Mouse (Mus musculus) mouse trophoblast stem cell (cell line): ENCODE measurements around the gene Prickle4.

ENCODE experiments used
- in situ Hi-C, 2 experiments: fragments of 300-500 bp; cut with MseI, MboI; formaldehyde crosslinking; loops; 2 replicates in 1 of 2; 3 replicates in 1 of 2; pipeline ENCODE4 v1.15.1; 2025

Gene Prickle4

GRCm38 (mm10) chr17:47694503-47695336 is at the start of gene Prickle4:
Prickle4 (minus strand) TSS chr17:47694736.
- in situ Hi-C loops = no loop called here

GRCm38 (mm10) chr17:47744086-47744485 is 49.5 kb upstream of the Prickle4 start:
- in situ Hi-C loops = loop anchor here in 1 of 2 experiments (5.0 kb wide), 1 partner anchor 48 kb away; no protein-coding TSS in a partner anchor

- in situ Hi-C loops = loop anchor here in 1 of 2 experiments (5.0 kb wide), 1 partner anchor 49 kb away; no protein-coding TSS in a partner anchor
Measured at GRCm38 (mm10) chr17:47742991-47743734, 48.6 kb upstream of the Prickle4 start.

GRCm38 (mm10) chr17:47740186-47740585 is 45.6 kb upstream of the Prickle4 start:
- in situ Hi-C loops = loop anchor here in 1 of 2 experiments (5.0 kb wide), 1 partner anchor 52 kb away; no protein-coding TSS in a partner anchor

- in situ Hi-C loops = no loop called here
Measured at GRCm38 (mm10) chr17:47738879-47739798, 44.6 kb upstream of the Prickle4 start.

GRCm38 (mm10) chr17:47738066-47738878 is 43.7 kb upstream of the Prickle4 start:
- in situ Hi-C loops = no loop called here

- in situ Hi-C loops = no loop called here
Measured at GRCm38 (mm10) chr17:47737271-47738065, 42.9 kb upstream of the Prickle4 start.

- in situ Hi-C loops = no loop called here
Measured at GRCm38 (mm10) chr17:47736856-47737255, 42.3 kb upstream of the Prickle4 start, which contains the start of gene Tfeb. Tfeb (plus strand) TSS chr17:47737030.

GRCm38 (mm10) chr17:47735553-47736100 is 41.1 kb upstream of the Prickle4 start:
- in situ Hi-C loops = no loop called here

- in situ Hi-C loops = no loop called here
Measured at GRCm38 (mm10) chr17:47730633-47731575, 36.4 kb upstream of the Prickle4 start.

- in situ Hi-C loops = no loop called here
Measured at GRCm38 (mm10) chr17:47726566-47726965, 32.0 kb upstream of the Prickle4 start, which contains the start of gene Pgc. Pgc (plus strand) TSS chr17:47726842.

- in situ Hi-C loops = no loop called here
Measured at GRCm38 (mm10) chr17:47721183-47721582, 26.6 kb upstream of the Prickle4 start.

- in situ Hi-C loops = no loop called here
Measured at GRCm38 (mm10) chr17:47715037-47715436, 20.5 kb upstream of the Prickle4 start.

- in situ Hi-C loops = no loop called here
Measured at GRCm38 (mm10) chr17:47712889-47713571, 18.5 kb upstream of the Prickle4 start.

- in situ Hi-C loops = no loop called here
Measured at GRCm38 (mm10) chr17:47711883-47712282, 17.3 kb upstream of the Prickle4 start.

GRCm38 (mm10) chr17:47710036-47710435 is 15.5 kb upstream of the Prickle4 start:
- in situ Hi-C loops = no loop called here

- in situ Hi-C loops = no loop called here
Measured at GRCm38 (mm10) chr17:47708972-47709371, 14.4 kb upstream of the Prickle4 start.
